Mouse (Mus musculus): ENCODE data around the gene Unc5c. TPM values are rescaled to one million over a fixed set of nuclear protein-coding genes. Genes with fewer than 3 reads are reported as not detected.
A peak's percentile ranks its signal among the peaks of the same experiment; 100 is the strongest.

Unc5c gene
- total RNA-seq, 2 experiments from 2014 or later, result 37.1 to 37.7 TPM

- no peak for DNase-seq (ENCODE audit: low spot score in 2 of 2)
Measured at GRCm38 (mm10) chr3:141596461-141596860, 131.4 kb downstream of the Unc5c start.

DNA sequence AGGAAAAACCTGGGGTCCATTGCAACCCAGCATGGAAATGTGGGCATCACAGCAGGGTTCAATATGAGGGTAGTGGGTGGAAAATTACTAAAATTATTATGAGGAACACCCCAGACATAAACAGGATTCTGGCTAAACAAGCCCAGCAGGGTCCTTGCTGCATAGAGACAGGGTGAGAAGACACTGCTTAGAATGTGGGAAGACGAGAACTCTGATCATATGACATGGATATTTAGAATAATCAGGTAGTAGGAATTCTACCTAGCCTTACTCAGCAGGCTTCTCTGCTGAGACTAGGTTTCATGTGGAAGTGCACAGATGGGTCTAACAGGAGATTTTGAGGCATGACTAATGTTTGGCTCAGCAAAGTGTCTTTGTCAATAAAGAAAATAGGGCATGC, 131.9 kb downstream of the Unc5c start:
- no peak for DNase-seq (ENCODE audit: low spot score in 2 of 2)

GRCm38 (mm10) chr3:141597974-141598373, 133.0 kb downstream of the Unc5c start:
- DNase-seq (ENCODE audit: low spot score in 2 of 2), result no peak

- DNase-seq (ENCODE audit: low spot score in 2 of 2), result no peak
Measured at GRCm38 (mm10) chr3:141598936-141599335, 133.9 kb downstream of the Unc5c start.

DNA sequence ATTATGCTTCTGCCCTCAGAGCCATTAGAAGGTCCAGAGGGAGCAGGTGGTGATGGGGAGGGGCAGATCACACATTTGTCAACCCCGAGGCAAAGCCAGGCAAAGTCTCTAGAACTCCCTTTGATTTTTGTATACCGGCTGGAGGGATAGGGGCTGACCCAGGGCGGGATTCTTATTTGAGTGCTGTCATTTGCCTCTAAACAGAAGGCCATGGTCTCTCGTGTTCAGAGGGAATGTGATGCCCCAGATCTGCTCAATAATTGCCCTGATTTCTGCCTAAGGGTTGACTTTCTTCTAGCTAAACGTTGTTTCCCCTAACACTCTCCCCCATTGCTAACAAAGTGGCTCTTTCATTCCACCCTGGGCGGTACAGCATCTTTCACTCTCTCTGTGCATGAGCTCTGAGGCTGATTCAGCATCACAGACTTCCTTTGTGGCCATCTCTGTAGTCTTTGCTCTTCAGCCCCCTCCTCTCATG, 136.1 kb downstream of the Unc5c start:
- peak in 1 of 2 experiments; percentile 24 for DNase-seq (ENCODE audit: low spot score in 2 of 2)

DNA sequence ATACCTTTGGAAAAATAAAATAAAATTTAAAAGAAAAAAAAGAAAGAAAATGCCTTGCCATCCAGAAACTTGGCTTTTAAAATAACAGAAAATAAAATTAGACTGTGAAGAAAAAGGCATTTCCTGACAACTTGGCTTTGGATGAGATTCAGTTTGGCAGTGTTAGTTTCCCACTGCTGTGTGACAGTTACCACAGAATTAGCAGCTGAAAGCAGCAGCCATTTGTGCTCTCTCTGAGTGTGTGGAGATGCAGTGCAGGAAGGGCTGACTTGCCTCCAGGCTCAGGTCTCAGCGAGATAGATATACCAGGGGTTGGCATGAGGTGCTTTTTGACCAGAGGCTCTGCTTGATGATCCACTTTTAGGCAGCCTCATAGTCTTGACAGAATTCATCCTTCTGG, 151.7 kb downstream of the Unc5c start:
- no peak for DNase-seq (ENCODE audit: low spot score in 2 of 2)

GRCm38 (mm10) chr3:141618675-141619074, 153.7 kb downstream of the Unc5c start:
- no peak for DNase-seq (ENCODE audit: low spot score in 2 of 2)

- DNase-seq (ENCODE audit: low spot score in 2 of 2), result no peak
Measured at GRCm38 (mm10) chr3:141621496-141621895, 156.5 kb downstream of the Unc5c start.

- no peak for DNase-seq (ENCODE audit: low spot score in 2 of 2)
Measured at GRCm38 (mm10) chr3:141626935-141627638, 162.1 kb downstream of the Unc5c start.

DNA sequence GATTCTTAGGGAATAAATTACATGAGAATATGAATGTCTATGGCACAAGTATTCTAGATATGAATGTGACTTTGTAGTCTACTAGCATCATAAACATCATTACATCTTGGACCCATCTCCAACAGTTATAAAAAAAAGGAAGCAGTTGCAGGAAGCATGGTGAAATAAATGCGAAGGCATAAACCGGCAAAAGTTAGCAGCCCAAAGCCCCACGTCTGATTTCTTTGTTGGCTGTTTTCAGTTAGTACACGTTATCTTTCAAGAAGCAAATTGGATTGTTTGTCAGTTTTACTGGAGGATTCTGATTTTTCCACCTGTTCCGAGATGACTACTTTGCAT, 162.6 kb downstream of the Unc5c start:
- DNase-seq (ENCODE audit: low spot score in 2 of 2), result no peak

DNA sequence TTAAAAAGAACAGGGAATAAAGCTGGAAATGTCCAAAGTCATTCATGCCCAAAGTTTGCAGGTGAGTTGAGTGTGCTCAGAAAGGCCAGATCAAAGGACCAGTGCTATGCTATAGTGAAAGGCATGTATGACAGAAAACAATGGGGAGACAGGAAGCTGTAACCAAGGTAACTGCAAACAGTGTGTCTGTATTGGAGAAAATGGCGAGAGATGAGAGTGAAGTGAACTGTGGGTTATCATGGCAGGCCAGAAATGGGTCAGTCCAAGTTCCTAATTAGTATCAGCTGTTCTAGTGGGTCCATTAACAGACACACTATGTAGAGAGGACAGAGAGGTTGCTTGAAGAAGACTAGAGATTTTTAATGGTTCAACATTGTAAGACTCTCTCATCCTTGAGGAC, 164.4 kb downstream of the Unc5c start:
- no peak for DNase-seq (ENCODE audit: low spot score in 2 of 2)

- no peak for DNase-seq (ENCODE audit: low spot score in 2 of 2)
Measured at GRCm38 (mm10) chr3:141637900-141638299, 172.9 kb downstream of the Unc5c start.

- DNase-seq (ENCODE audit: low spot score in 2 of 2), result no peak
Measured at GRCm38 (mm10) chr3:141644264-141644663, 179.2 kb downstream of the Unc5c start.

GRCm38 (mm10) chr3:141646588-141646987, 181.6 kb downstream of the Unc5c start:
- DNase-seq (ENCODE audit: low spot score in 2 of 2), result no peak

- no peak for DNase-seq (ENCODE audit: low spot score in 2 of 2)
Measured at GRCm38 (mm10) chr3:141650658-141651057, 185.6 kb downstream of the Unc5c start.

GRCm38 (mm10) chr3:141653915-141654314, 188.9 kb downstream of the Unc5c start:
- DNase-seq (ENCODE audit: low spot score in 2 of 2), result no peak

DNA sequence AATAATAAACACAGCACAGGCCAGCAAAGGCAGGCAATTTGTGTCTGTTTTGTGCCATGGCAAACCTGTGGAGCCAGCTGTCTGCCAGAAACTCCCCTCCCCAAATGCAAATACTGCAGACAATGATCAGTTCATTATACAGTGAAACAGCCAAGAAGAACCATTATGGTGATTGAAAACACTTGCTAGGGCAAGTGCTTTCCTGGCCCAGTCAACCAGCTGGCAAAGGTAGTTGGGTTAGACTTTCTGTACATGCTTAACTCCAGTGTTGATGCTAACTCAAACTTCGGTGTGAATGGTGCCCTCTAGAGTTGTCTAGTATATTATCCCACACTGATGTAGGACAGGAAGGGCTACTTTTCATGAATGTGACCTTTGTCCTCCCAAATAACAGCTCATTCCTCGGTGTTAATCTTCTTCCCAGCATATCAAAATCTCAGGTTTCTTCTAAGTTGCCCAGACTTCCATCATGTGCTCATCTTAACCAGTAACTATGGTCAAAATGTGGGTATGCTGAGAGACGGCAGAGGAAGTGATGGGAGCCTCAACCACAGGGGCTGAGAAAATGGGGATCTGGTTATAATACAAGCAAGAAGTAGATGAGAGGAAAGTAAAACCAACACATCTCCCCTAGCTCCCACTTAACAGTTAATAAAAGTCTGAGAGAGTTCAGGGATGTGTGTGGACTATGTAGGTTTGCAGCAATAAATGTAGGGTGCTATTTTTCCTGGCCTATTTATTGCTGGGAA, 194.2 kb downstream of the Unc5c start:
- DNase-seq (ENCODE audit: low spot score in 2 of 2), result no peak

DNA sequence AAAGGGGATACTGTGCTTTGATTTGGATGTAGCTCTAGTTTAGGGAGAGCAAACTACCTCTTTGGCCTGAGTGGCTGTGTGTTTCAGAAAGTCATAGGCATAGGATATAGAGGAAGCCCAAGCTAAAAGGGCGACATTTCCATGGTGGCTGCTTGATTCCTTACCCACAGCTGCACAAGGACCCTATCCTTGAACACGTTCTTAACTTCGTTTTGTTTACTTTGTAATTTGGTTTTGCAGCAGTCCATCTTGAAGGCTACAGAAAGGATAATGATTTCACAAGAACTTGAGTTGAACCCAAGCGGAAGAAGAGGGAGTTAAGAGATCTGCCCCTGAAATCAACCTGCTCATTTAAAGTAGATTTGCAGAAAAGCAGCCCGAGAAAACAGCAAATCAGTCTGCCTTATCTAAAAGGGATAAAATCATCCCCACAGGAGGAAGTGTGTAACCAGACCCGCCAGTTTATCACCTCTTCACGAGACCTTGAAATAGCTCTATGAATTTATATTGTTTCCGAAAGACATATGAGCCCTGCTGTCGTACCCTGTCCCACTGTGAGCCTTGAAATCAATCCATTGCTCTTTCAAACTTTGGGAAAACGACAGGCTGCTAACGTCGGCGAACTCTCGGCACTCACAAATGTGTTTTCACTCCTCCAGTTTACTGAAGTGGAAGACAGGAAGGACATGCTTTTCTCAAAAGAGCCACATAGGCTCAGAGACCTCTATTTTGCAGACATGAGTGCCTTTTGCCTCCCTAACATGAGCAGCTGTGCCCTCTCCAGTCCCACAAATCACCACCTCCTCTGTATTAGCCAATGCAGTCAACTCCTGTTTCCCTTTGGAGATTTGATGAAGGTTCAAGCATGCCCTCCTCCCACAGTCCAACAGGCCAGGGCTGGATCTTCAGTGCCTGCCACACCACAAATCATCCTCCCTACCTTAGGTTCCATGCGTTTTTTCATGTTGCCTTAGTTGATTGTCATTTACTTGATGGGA, 195.3 kb downstream of the Unc5c start:
- DNase-seq (ENCODE audit: low spot score in 2 of 2), result no peak

- no peak for DNase-seq (ENCODE audit: low spot score in 2 of 2)
Measured at GRCm38 (mm10) chr3:141689113-141689512, 224.1 kb downstream of the Unc5c start.

DNA sequence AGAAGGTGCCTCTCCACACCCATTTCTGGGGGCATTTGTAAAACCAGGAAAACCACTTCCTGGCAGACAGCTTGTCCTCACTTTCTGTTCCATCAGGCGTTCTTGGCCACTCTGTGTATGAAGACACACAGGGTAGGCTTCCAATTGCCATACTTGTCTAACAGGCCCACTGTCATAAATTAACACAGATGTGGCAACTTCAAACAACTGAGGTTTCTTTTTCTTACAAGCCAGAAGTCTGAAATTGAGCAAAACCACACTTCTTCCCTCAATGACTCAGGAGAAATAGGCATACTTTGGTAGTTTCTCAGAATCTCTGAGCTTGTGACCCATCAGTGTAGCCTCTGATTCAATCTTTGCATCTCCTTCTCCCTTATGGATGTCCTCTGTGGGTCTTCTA, 225.7 kb downstream of the Unc5c start:
- no peak for DNase-seq (ENCODE audit: low spot score in 2 of 2)

GRCm38 (mm10) chr3:141691418-141691817, 226.4 kb downstream of the Unc5c start:
- DNase-seq (ENCODE audit: low spot score in 2 of 2), result no peak

GRCm38 (mm10) chr3:141691846-141692245, 226.8 kb downstream of the Unc5c start:
- no peak for DNase-seq (ENCODE audit: low spot score in 2 of 2)

Data from layer of hippocampus, postnatal 10 days (tissue).